Mouse (Mus musculus) gastrocnemius, adult 8-10 months (tissue): ENCODE results near the gene Golt1b. TPM values are rescaled to one million over a fixed set of nuclear protein-coding genes. Genes with fewer than 3 reads are reported as not detected.
A peak's percentile ranks its signal among the peaks of the same experiment; 100 is the strongest.
"Not testable (repeated sequence)": the region's sequence is repeated elsewhere in the genome, so short reads cannot be mapped to it uniquely, and the experiment has no call there.

Experiments
- DNase-seq, 2 experiments: peaks; one replicate each; pipeline ENCODE4 v3.0.0; 2022; ENCODE audit warnings: low spot score in 2 of 2
- total RNA-seq, 4 experiments: library from RNA; stranded (reverse); gene quantifications; 2 replicates each; pipeline ENCODE4 v1.2.4; 2022

Golt1b gene
- 10 to 100 TPM; 16.5 to 19.9 (median 17.1) TPM for total RNA-seq

DNA sequence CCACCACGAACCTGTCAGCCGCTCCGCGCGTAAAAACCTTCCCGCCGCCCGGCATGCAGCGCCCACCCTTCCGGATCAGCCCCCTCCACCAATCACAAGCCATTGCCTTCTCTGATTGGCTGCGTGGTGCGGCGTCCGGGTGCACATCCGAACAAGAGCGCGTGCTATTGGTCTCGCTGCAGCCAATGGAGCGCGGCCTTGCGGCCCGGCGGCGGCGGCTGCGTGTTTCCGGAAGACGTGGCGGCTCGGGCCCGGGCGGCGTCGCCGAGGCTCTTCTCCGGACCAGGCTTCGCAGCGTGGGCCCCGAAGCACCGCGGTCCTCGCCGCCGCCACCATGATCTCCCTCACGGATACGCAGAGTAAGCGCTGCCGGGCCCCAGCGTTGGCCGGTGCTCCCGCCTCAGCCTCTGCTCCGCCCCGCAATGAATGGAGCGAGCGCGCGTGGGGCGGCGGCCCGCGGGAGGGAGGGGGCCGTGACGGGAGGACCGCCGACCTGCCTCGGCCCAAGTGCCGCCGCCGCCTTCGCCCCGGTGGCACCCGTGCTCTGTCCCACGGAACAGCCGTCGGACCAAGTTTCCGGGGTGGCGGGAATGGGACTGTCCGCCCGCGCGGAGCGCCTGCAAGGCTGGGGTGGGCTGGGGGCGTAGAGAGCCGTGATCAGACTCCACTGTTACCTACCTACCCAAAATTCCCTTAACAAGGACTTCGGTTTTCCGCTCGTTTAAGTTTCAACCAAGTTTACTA is at the start of gene Golt1b, which contains the start of gene Recql:
Gene Golt1b, plus strand, starts transcription at position 211 of the 744 bp plus-strand sequence.
Gene Recql, minus strand, starts transcription at position 77 of the 744 bp plus-strand sequence.
- DNase-seq, result peak; percentile 93 to 94

DNA sequence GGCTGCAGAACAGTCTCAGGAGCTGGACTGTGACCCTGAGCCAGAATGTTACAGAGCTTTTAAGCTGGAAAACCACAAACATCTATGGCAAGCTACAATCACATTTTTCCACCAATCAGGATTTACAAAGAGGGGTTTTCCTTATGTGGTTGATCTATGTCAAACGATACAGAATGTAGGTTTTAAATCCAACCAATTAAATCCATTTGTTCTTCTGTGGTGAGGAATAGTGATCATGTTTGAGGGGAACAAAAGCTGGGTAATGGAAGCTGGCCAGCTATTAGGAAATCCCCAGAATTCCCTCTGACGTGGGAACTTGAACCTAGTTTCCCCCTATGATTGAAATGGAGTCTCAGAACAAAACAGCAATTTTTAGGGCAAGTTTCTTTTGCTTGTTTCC is 48.1 kb upstream of the Golt1b start:
- DNase-seq, result no peak

DNA sequence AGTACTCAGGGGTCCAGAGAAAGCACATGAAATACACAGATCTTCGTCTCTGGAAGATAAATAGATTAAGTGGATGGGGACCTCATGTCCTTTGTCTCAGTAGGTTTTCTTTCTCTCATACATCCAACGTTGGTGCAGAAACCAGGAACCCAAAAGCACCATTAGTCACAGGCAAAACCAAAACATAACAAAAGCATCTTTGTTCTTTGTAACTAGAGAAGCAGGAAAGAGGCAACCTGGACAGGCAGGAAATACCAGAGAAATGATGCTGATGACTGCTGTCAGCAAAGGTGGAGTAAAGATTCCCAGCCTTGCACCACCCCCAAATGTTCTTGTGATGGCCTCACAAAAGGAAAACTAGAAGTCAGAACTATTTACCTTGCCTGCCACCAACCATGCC is 47.4 kb upstream of the Golt1b start:
- DNase-seq, result no peak

DNA sequence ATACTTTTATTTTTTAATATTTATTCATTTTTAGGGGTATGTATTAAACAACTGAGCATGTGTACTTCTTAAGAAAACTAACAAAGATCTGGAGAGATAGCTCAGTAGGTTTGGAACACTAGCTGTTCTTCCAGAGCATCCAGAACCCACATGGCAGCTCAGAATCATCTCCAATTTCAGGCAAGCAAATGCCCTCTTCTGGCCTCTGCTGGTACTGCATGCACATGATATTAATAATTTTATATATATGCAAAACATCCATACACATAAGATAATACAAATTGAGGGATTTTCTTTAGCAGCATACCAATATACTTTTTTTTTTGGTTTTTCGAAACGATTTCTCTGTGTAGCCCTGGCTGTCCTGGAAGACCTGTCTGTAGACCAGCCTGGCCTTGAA is 43.5 kb upstream of the Golt1b start:
- DNase-seq, result no peak

DNA sequence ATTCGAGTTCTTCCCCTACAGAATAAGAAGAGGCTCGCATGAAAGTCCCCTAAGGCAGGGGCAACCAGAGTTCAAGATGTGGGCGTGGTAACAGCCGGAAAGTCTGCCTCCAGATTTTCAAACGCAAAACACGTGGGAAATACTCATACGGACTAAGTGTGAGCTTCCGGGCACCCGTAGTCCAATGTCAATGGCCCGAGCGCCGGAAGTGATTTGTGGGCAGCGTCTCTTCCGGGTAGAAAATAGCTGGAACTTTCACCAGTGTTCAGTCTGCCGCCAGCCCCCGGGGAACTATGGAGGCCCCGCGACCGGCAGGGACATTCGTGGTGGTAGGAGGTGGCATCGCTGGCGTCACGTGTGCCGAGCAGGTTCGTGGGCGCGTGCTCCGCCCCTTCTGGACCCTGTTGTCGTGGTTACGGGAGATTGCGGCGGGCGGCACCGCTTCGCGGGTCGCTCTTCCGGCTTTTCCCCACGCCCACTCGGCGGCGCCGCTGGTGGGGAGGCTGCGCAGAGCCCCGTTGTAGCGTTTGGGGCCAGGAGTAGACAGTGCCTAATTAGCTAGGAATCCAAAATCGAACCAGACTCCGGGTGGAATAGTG is 41.5 kb upstream of the Golt1b start, which contains the start of gene Pyroxd1:
Gene Pyroxd1, plus strand, starts transcription at position 215 of the 599 bp plus-strand sequence.
- DNase-seq, result peak; percentile 71 to 72

DNA sequence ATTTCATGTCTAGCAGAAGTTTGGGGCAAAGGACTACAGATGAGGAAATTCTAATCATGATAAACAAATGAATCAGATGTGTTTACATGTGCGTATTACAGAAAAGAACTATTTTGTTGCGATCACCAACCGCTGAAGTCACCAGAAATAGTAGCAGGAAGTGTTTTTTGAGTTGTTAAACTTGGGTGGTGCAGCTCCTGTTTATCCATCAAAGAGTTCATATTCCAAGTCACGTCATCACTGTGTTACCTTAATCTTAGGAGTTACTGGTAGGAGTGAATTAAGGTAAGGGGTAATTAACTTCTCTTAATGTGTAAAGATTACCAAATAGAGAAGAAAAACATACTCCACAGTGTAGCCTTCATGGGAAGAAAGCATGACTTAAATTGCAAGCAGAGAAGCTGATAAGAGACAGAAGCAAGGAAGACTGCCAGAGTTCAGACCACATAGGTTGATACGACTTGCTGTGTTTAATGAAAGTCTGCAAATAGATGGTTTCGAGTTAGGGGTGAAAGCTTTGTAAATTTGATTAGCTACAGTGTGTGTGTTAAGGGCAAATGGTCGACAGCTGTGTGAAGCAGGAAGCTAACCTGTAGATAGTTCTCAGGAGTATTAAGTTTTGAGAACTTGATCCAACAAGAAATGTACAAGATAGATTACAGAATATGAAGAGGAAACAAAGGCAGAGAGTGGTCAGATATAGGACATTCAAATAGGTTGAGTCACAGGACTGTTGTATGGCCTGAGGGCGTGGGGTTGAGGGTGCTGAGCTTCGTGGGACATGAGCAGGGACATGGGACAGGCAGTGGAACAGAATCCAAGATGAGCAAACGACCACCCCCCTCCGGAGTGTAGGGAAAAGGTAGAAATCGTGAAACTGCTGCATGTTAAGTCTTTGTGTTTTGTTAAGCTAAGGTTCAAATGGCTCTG is 40.6 kb upstream of the Golt1b start:
- DNase-seq, result no peak

DNA sequence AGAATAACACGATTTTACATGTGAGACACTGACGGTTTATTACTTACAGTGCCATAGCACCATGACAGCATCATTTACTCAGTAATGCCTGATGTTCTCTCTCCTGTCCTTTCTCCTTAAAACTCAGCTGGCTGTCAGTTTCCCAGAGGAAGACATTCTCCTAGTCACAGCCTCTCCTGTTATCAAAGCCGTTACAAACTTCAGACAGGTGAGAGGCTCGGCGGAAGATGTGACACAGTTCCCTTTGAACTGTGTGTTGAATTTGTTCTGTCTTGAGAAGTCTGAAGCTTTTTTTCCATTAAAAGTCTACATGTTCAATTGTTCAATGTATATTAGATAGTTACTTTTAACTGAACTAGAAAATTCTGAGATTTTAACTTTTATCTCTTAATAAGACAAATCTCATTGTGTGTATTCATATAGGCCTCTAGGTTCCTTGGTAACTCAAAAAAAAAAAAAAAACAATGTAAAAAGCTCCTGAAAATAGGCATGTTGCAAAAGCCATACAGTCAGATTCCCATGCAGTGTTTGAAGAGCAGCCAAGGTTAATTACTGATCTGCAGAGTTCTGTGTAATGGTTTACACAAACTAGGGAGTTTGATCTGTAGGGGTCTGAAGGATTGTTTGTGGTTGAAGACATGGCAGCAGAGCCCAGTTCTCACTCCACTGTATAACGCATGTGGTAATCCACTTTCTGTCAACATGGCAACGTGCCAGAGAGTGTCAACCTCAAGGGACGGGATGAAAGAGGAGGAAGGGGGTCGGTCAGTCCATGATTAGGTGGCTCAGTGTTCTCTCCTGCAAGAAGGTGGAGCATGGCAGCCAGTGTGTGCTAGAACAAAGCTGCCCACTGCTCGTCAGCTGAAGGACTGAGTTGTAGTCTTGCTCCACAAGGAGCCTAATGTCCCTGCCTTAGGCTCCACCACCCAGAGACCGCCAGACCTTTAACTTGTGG is 39.3 kb upstream of the Golt1b start:
- DNase-seq, result no peak

DNA sequence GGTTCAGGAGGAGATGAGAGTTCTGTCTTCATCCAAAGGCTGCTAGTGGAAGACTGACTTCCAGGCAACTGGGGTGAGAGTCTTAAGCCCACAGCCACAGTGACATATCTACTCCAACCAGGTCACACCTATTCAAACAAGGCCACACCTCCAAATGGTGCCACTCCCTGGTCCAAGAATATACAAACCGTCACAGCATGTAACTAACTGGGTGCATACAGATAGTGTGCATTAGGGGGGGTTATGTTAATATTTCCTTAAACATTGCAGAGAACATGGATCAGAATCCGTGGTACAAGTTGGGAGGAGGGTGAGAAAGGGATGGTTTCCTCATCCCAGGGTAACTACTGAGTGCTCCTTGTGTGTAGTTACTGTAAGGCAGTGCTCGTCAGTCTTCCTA is 34.9 kb upstream of the Golt1b start:
- not testable (repeated sequence) for DNase-seq

DNA sequence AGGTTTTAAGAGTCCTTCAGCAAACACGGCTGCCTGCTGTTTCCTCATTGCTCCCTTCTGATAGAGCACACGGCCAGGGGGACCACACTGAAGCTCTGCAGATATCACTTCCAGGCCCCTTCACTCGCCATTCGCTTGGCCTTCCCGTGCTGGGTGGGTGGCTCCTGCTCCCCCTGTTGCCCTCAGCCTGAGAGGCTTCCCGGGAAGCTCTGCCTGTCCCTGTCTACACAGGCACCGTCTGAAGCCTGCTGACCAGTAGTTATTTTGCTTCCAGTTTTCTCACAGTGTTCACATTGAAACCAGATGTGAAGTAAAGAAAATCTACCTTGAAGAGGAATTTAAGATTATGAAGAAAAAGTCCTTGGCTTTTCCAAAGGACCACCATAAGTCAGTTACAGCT is 29.9 kb upstream of the Golt1b start:
- no peak for DNase-seq

DNA sequence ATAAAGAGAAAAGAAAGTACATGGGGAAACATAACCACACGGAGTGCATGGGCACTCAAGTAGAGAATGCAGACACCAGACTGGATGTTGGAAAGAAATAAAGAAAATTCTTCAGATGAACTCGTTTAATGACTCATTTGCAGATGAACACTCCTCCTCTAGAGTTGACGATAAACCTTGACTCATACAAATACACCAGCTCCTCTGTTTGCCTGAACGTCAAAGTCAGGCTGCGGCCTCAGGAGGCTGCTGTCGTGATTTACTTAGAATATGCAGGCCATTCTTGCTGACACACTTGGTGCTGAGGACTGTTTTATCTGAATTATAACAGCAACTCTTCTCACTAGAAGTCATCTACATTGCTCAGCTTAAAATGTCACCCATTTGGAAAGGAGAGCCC is 25.0 kb upstream of the Golt1b start:
- DNase-seq, result no peak

DNA sequence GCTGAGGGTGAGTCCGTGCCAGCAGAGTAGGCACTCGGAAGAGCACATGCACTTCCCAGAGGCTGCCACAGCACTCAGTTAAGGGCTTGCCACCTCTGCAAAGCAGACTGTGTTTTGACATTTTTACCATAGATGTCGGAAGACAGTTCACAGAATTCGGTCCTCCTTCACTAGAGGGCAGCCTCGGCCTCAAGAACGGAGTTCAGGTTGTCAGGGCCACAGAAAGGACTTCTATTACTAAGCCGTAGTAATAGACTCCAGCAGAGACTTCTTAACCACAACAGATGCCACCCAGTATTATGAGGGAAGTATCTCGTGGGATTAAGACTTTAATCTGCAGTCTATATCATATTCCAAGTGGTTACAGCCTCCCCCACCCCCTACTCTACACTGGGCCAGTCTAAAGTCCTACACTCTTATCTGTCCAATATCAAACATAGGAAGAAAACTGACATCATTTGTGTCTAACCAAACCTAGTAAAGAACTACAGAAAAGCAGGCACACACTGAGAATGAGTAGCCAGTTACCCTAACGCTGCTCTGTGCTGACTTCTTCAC is 23.9 kb upstream of the Golt1b start:
- no peak for DNase-seq

DNA sequence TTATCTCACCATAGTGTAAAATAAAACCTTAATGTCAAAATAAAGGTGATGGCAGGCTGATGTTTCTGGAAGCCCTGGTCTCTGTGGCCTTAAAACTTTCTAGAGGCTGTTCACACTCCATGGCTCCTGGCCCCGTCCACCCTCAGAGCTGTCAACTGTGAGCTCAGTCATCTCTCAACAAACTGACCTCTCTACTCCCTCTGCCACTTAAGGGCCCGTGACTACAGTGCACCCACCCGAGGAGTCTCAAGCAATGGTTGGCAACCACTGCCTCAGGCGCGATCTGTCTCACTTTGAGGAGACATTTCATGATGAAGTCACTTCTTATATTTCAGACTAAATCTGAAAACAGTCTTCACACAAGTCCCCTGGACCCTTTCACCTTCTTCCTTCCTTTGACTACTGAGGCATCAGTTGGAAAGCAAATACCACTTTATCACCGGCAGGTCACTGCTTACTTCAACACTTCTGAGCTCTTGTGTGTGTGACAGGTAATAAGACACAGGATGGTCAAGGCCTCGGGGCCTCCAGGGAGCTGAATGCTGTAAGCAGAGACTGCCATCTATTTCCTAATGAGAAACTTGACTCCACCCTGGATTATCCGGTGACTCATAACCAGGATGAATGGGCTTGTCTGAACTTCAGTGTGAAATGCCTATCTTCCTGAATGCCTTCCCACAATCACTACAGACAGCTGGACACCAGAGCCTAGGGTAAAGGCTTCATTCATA is 21.1 kb upstream of the Golt1b start:
- DNase-seq, result no peak

DNA sequence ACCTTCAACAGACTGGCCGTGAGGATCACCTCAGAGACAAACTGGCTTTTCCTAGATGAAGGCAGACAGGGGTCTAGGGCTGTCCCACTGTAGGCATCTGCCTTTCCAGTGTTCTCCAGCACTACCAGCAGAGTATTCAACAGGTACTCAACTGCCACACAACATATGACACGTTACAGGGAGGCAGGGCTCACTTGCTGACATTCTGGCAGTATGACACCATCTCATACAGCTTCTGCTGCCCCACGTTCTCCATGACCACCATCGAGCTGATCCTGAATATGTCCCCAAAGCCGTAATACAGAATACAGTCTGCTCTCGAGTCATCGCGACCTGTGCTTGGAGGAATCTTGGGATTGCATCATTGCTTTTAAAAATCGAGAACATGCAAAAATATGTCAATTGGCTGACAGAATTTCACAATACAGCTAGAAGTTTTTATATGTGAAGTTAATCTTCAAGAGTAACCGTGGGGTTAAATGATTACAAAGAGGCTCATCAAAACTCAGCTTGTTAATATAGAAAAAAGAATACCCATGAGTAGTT is 20.5 kb upstream of the Golt1b start:
- DNase-seq, result no peak

DNA sequence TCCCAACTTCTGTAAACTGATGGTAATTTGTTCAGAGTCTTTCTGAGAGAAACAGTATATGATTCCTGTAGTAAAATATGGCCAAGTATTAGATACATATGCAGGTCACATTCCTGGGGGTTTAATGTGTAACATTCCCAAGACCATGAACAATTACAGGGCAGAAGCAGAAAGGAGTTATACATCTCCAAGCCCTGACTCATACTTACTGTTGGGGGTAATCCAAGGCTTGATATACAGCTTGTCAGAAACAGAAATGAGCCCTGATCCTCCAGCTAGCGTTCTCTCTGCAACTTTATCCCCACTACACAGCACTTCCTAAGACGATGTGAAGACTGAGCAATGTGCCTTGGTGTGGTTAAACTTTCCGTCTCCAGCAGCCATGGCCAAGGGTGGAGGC is 19.5 kb upstream of the Golt1b start:
- no peak for DNase-seq

DNA sequence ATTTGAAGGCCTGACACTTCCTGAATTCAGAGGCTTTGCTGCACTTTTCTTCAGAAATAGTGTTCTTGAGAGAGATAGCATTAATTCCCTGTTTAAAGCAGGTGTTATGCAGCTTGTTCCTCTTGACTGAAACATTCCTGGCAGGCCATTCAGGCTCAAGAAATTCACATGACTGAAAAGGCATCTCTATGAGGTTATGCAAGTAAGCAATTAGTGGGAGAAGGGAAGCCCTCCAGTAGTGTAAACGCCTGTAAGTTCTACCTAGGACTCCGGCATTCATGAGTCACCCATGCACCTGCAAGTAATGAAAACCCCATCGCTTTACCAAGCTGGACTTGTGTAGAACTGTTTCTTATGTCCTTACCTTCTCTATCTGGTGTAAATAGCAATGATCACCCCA is 17.5 kb upstream of the Golt1b start:
- DNase-seq, result no peak

DNA sequence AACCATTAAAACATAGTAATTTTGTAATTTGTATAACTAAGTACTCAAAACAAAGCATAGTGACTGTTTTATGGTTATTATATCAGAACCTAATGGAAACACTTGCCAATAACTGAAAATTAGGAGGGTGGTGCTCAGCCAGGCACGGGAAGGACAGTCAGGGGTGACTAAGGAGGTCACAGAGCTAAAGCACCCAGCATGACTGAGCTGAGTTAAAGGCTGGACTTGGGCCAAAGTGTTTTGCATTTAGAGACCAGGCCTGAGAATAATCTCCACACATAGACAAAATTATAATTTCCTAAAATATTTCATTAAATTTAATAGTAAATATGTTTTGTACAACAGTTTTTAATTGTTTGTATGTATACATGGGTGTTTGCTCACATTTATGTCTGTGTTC is 9.9 kb upstream of the Golt1b start:
- DNase-seq, result no peak

DNA sequence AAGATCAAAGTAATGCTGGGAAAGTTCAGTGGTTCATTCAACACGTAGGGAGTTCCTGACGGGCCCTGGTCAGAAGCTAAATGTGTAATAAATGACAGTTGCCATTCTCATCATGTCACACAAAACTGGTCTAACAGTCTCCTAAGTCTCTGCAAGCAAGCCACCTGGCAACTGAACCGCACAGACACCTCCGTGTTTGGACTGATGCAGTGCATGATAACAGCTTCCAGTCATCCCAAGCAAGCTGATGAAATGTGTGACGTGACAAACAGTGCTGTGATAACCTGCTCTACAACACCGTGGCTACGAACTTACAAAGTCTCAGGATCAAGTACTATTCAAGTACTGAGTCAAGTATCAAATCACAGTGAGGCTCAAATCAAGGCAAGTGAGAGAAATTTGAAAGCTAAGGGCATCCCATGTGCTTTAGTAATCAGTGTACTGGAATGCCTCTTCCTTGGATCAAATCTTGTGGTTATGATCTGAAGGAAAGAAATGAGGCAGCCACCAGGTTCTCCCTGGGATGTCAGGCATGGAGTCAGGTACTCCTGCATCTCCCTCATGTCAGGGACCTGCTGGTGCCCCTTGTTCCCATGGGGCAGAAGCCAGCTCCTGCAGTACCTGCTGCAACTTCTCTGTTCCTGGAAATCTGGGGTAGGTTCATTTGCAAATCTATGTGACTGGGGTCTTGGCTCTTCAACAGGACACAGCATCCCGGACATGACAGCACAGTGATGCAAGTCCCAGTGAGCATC is 8.3 kb upstream of the Golt1b start:
- no peak for DNase-seq

DNA sequence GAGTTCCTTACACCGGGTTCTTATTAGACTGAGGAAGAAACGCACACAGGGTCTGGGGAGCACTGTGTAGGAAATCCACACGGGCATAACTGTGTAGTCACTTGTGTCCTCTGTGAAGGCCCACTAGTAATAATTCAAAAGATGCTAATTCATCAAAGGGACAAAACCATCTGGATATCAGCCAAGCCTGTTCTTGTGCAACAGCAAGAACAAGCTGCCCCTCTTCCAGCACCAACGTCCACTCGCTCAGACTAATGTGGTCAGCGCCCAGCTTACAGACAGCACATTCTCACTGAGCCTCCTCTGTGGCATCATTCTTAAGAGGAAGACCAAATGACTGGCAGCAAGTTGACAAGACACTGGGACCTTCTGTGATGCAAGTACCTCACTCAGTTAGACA is 7.1 kb upstream of the Golt1b start:
- no peak for DNase-seq

DNA sequence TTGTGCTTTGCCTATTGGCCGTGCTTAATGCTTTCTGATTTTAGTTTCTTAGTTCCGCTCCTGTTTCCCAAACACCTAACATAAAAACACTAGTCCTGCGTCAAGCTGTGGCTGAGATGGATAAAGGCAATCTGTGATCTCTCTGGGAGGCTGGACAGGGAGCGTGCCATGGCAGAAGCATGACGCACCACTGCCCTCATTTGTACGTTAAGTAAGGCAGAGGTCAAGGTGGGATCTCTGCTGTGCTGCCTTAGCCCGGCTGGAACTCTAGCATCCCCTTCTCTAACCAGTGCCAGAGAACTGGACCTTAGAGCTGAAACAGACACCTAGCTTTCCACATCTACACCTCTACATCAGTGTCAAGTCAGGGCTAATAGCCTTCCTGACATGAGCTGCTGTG is 5.4 kb upstream of the Golt1b start:
- DNase-seq, result no peak
